Mouse (Mus musculus): ENCODE results near the gene Sult2b1.

- TF ChIP-seq NRF1 (IDR thresholded peaks at IDR 0.05; ENCODE audit: low read depth, low read length): no peak
- no peak for TF ChIP-seq SIN3A (IDR thresholded peaks at IDR 0.05; ENCODE audit: low read length)
- TF ChIP-seq EP300 (IDR thresholded peaks at IDR 0.05; ENCODE audit: low read length): no peak
- TF ChIP-seq MYC (IDR thresholded peaks at IDR 0.05; ENCODE audit: low read depth, low read length): no peak
- TF ChIP-seq POLR2A (IDR thresholded peaks at IDR 0.05; ENCODE audit: low read depth, low read length): no peak
- TF ChIP-seq JUND (conservative IDR thresholded peaks at IDR 0.05; ENCODE audit: low read depth, low read length): no peak
- TF ChIP-seq CTCF (conservative IDR thresholded peaks at IDR 0.05 in 1 of 2, IDR thresholded peaks at IDR 0.05 in 1 of 2; ENCODE audit: low read depth in 2 of 2, low read length in 2 of 2): no peak
- TF ChIP-seq ZMIZ1 (IDR thresholded peaks at IDR 0.05; ENCODE audit: low read depth, low read length): no peak
- no peak for TF ChIP-seq MAX (IDR thresholded peaks at IDR 0.05; ENCODE audit: low read length)
- TF ChIP-seq CHD2 (IDR thresholded peaks at IDR 0.05; ENCODE audit: low read length): no peak
- TF ChIP-seq E2F4 (IDR thresholded peaks at IDR 0.05; ENCODE audit: insufficient replicate concordance, low read depth, low read length): no peak
- no peak for TF ChIP-seq TCF12 (IDR thresholded peaks at IDR 0.05; ENCODE audit: low read depth, low read length)
- no peak for TF ChIP-seq ETS1 (conservative IDR thresholded peaks at IDR 0.05; ENCODE audit: low read depth, low read length)
- TF ChIP-seq POLR2AphosphoS2 (IDR thresholded peaks at IDR 0.05; ENCODE audit: low read depth, low read length): no peak
These were observed 12.5 kb upstream of the Sult2b1 start for GRCm38 (mm10) chr7:45796950-45797349.

Data from CH12.LX (cell line).